Mouse (Mus musculus) adrenal gland, postnatal 36 days (tissue): ENCODE data around the gene Ifit2. TPM values are rescaled to one million over a fixed set of nuclear protein-coding genes. Genes with fewer than 3 reads are reported as not detected.

Source experiments
- DNase-seq, 2 experiments: peaks; one replicate each; pipeline ENCODE4 v3.0.0; 2021; ENCODE audit warnings: mixed read lengths in 1 of 2
- long read RNA-seq, 2 experiments: library from polyadenylated mRNA; stranded (forward); transcript quantifications; one replicate each; pipeline ENCODE4 v2.0.0; 2021; ENCODE audit warnings: borderline sequencing depth in 2 of 2
- total RNA-seq, 2 experiments: library from RNA; stranded (reverse); gene quantifications; 2 replicates each; pipeline ENCODE4 v1.2.3; 2021

Ifit2 gene
- 1 to 10 TPM; 4.1 to 5.8 TPM for total RNA-seq
- long read RNA-seq, experiment 1, partial matches to known transcripts: 1 of 3 reads
- long read RNA-seq, experiment 1, other reads (novel, unspliced or antisense): 0 of 3 reads
- long read RNA-seq, experiment 2: 0 reads

GRCm38 (mm10) chr19:34550534-34551223, at the start of gene Ifit2:
Gene Ifit2, plus strand, starts transcription at chr19:34550694.
- DNase-seq: peak; percentile 73 to 82

GRCm38 (mm10) chr19:34500763-34501162, 49.7 kb upstream of the Ifit2 start:
- DNase-seq: peak; percentile 80 to 84

- no peak for DNase-seq
These were observed 45.3 kb upstream of the Ifit2 start for GRCm38 (mm10) chr19:34505161-34505721.

GRCm38 (mm10) chr19:34510717-34511116, 39.8 kb upstream of the Ifit2 start:
- DNase-seq: no peak

- peak in 1 of 2 experiments; percentile 32 for DNase-seq
These were observed 39.0 kb upstream of the Ifit2 start for GRCm38 (mm10) chr19:34511528-34511927.

- DNase-seq: no peak
These were observed 34.8 kb upstream of the Ifit2 start for GRCm38 (mm10) chr19:34515681-34516080.

- no peak for DNase-seq
These were observed 34.1 kb upstream of the Ifit2 start for GRCm38 (mm10) chr19:34516346-34516745.

- DNase-seq: peak in 1 of 2 experiments; percentile 52
These were observed 33.3 kb upstream of the Ifit2 start for GRCm38 (mm10) chr19:34517197-34517596.

GRCm38 (mm10) chr19:34517812-34518594, 32.5 kb upstream of the Ifit2 start:
- peak; percentile 74 to 78 for DNase-seq

GRCm38 (mm10) chr19:34518786-34519185, 31.7 kb upstream of the Ifit2 start:
- peak; percentile 68 to 70 for DNase-seq

- DNase-seq: peak; percentile 58 to 61
These were observed 30.8 kb upstream of the Ifit2 start for GRCm38 (mm10) chr19:34519646-34520045.

- DNase-seq: no peak
These were observed 30.4 kb upstream of the Ifit2 start for GRCm38 (mm10) chr19:34520051-34520450.

- DNase-seq: no peak
These were observed 29.1 kb upstream of the Ifit2 start for GRCm38 (mm10) chr19:34521361-34521760.

GRCm38 (mm10) chr19:34521978-34522377, 28.5 kb upstream of the Ifit2 start:
- no peak for DNase-seq

GRCm38 (mm10) chr19:34523106-34523725, 27.3 kb upstream of the Ifit2 start:
- DNase-seq: no peak

GRCm38 (mm10) chr19:34524646-34525045, 25.8 kb upstream of the Ifit2 start:
- DNase-seq: no peak

GRCm38 (mm10) chr19:34526321-34526923, 24.1 kb upstream of the Ifit2 start:
- peak in 1 of 2 experiments; percentile 57 for DNase-seq

- peak; percentile 98 to 99 for DNase-seq
These were observed 23.4 kb upstream of the Ifit2 start, which contains the start of gene Lipa for GRCm38 (mm10) chr19:34526941-34527682. Gene Lipa, minus strand, starts transcription at chr19:34527474.

- DNase-seq: no peak
These were observed 18.3 kb upstream of the Ifit2 start for GRCm38 (mm10) chr19:34532061-34532751.

- DNase-seq: no peak
These were observed 11.1 kb upstream of the Ifit2 start for GRCm38 (mm10) chr19:34539422-34539821.
